Mouse (Mus musculus): ENCODE measurements around the gene Atp10a. TPM values are rescaled to one million over a fixed set of nuclear protein-coding genes. Genes with fewer than 3 reads are reported as not detected.

The Atp10a gene
- polyA plus RNA-seq, 1 experiment from 2014 or later, result 3.1 TPM

GRCm38 (mm10) chr7:58690997-58691596 lies 35.1 kb downstream of the Atp10a start:
- ATAC-seq (ENCODE audit: insufficient number of reproducible peaks, low FRiP score, low TSS enrichment, low read depth), result no peak
- 58% methylated on average over 6 of the region's 6 CpGs for WGBS
- H3K27ac ChIP-seq (replicated peaks), result no peak overlapping the region

GRCm38 (mm10) chr7:58692704-58693103 lies 36.7 kb downstream of the Atp10a start:
- no peak overlapping the region for H3K27ac ChIP-seq (replicated peaks)
- H3K36me3 ChIP-seq, result no peaks in the 10 kb centered on the region
- H3K9me3 ChIP-seq (replicated peaks), result no peaks in the 10 kb centered on the region
- no peak overlapping the region for H3K9ac ChIP-seq
- H3K4me2 ChIP-seq (replicated peaks), result no peak overlapping the region
- no peak for ATAC-seq (ENCODE audit: insufficient number of reproducible peaks, low FRiP score, low TSS enrichment, low read depth)
- 0 out of 2 replicates have a peak, but pooled peaks cover 5% of the 10 kb centered on the region for H3K4me1 ChIP-seq
- H3K4me3 ChIP-seq (replicated peaks), result no peak overlapping the region
- WGBS, result 68% methylated on average over 2 of the region's 2 CpGs
- no peaks in the 10 kb centered on the region for H3K27me3 ChIP-seq

More at GRCm38 (mm10) chr7:58690997-58691596, 35.1 kb downstream of the Atp10a start:
- Histone ChIP-seq H3K4me3 (replicated peaks) (no peak overlapping the region), H3K27me3 (no peaks in the 10 kb centered on the region), H3K4me1 (0 out of 2 replicates have a peak, but pooled peaks cover 5% of the 10 kb centered on the region), H3K9me3 (replicated peaks) (no peaks in the 10 kb centered on the region), H3K4me2 (replicated peaks) (no peak overlapping the region), H3K9ac (no peak overlapping the region), H3K36me3 (no peaks in the 10 kb centered on the region)

GRCm38 (mm10) chr7:58693342-58693741 lies 37.4 kb downstream of the Atp10a start:
- Histone ChIP-seq H3K4me2 (replicated peaks) (no peak overlapping the region), H3K4me3 (replicated peaks) (no peak overlapping the region), H3K27ac (replicated peaks) (no peak overlapping the region), H3K9ac (no peak overlapping the region), H3K4me1 (0 out of 2 replicates have a peak, but pooled peaks cover 5% of the 10 kb centered on the region), H3K36me3 (no peaks in the 10 kb centered on the region), H3K9me3 (replicated peaks) (no peaks in the 10 kb centered on the region), H3K27me3 (no peaks in the 10 kb centered on the region)
- 0 out of 2 replicates have a peak, but pooled peaks have one; percentile 11 for ATAC-seq (ENCODE audit: insufficient number of reproducible peaks, low FRiP score, low TSS enrichment, low read depth)
- WGBS, result 50% methylated on average over 3 of the region's 3 CpGs

DNA sequence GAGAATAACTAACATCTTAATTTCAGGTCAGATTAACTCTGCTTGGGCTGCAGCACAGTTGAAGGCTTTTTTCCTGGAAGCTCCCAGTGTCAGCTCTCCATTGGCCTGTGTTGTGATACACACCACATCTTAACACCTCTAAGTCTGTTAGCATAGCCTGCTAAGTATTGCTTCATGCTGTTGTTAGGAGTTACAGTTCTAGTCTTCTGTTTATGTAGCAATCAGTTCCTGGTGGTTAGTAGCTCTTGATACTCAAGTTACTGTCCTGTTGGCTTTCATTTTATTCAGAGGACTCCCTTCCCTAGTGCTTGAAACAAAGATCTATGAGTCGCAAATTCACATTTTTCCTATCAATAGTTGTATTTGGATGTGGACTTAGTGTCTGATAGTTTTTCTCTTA lies 39.7 kb downstream of the Atp10a start:
- 83% methylated on average over 1 of the region's 1 CpGs for WGBS
- no peaks in the 10 kb centered on the region for H3K9me3 ChIP-seq (replicated peaks)

DNA sequence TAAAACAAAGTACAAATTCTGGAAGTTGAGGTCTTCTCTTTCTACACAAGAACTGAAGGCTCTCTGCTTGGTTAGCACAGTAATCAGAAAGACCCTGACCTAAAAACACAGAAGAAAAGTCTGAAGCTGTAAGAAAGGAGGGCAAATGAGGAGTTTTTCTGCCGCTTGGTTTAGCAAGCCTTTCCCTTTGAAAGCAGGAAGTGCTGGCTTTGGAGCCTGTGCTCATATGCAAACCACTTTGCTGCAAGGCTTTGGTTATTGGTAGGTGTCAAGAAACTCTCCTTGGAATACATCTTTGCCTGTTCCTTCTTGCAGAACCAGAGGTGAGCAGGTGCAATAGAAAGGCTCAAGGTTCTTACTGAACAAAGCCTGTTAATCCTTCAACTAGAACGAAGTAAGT lies 41.1 kb downstream of the Atp10a start:
- WGBS, result 48% methylated on average over 2 of the region's 2 CpGs
- no peak overlapping the region for H3K4me2 ChIP-seq (replicated peaks)

More for the DNA sequence above, 39.7 kb downstream of the Atp10a start:
- H3K36me3 ChIP-seq, result no peaks in the 10 kb centered on the region
- no peak overlapping the region for H3K27ac ChIP-seq (replicated peaks)
- no peak overlapping the region for H3K4me3 ChIP-seq (replicated peaks)
- H3K9ac ChIP-seq, result no peak overlapping the region
- ATAC-seq (ENCODE audit: insufficient number of reproducible peaks, low FRiP score, low TSS enrichment, low read depth), result no peak
- no peaks in the 10 kb centered on the region for H3K27me3 ChIP-seq
- H3K4me2 ChIP-seq (replicated peaks), result no peak overlapping the region
- H3K4me1 ChIP-seq, result 0 out of 2 replicates have a peak, but pooled peaks cover 5% of the 10 kb centered on the region

GRCm38 (mm10) chr7:58698738-58699442 lies 42.9 kb downstream of the Atp10a start:
- Histone ChIP-seq H3K4me2 (replicated peaks) (no peak overlapping the region), H3K4me3 (replicated peaks) (no peak overlapping the region), H3K9me3 (replicated peaks) (no peaks in the 10 kb centered on the region), H3K27ac (replicated peaks) (no peak overlapping the region), H3K27me3 (no peaks in the 10 kb centered on the region), H3K4me1 (no peaks in the 10 kb centered on the region), H3K9ac (no peak overlapping the region), H3K36me3 (no peaks in the 10 kb centered on the region)
- WGBS, result 89% methylated on average over 7 of the region's 7 CpGs
- ATAC-seq (ENCODE audit: insufficient number of reproducible peaks, low FRiP score, low TSS enrichment, low read depth), result no peak

More for the DNA sequence above, 41.1 kb downstream of the Atp10a start:
- no peak for ATAC-seq (ENCODE audit: insufficient number of reproducible peaks, low FRiP score, low TSS enrichment, low read depth)
- H3K9ac ChIP-seq, result no peak overlapping the region
- 0 out of 2 replicates have a peak, but pooled peaks cover 5% of the 10 kb centered on the region for H3K4me1 ChIP-seq
- H3K4me3 ChIP-seq (replicated peaks), result no peak overlapping the region
- no peaks in the 10 kb centered on the region for H3K9me3 ChIP-seq (replicated peaks)
- no peak overlapping the region for H3K27ac ChIP-seq (replicated peaks)
- no peaks in the 10 kb centered on the region for H3K27me3 ChIP-seq
- no peaks in the 10 kb centered on the region for H3K36me3 ChIP-seq

- 90% methylated on average over 4 of the region's 4 CpGs for WGBS
- H3K4me3 ChIP-seq (replicated peaks), result no peak overlapping the region
- no peak for ATAC-seq (ENCODE audit: insufficient number of reproducible peaks, low FRiP score, low TSS enrichment, low read depth)
- H3K4me2 ChIP-seq (replicated peaks), result no peak overlapping the region
- no peaks in the 10 kb centered on the region for H3K27me3 ChIP-seq
- no peaks in the 10 kb centered on the region for H3K9me3 ChIP-seq (replicated peaks)
- no peaks in the 10 kb centered on the region for H3K36me3 ChIP-seq
- H3K27ac ChIP-seq (replicated peaks), result no peak overlapping the region
- H3K4me1 ChIP-seq, result no peaks in the 10 kb centered on the region
- no peak overlapping the region for H3K9ac ChIP-seq
These were observed 45.3 kb downstream of the Atp10a start for GRCm38 (mm10) chr7:58701311-58701710.

- no peak overlapping the region for H3K4me3 ChIP-seq (replicated peaks)
- no peak for ATAC-seq (ENCODE audit: insufficient number of reproducible peaks, low FRiP score, low TSS enrichment, low read depth)
- no peak overlapping the region for H3K4me2 ChIP-seq (replicated peaks)
- WGBS, result 90% methylated on average over 3 of the region's 3 CpGs
- no peak overlapping the region for H3K9ac ChIP-seq
- H3K27ac ChIP-seq (replicated peaks), result no peak overlapping the region
- H3K36me3 ChIP-seq, result no peaks in the 10 kb centered on the region
- H3K9me3 ChIP-seq (replicated peaks), result no peaks in the 10 kb centered on the region
- H3K4me1 ChIP-seq, result no peaks in the 10 kb centered on the region
- no peaks in the 10 kb centered on the region for H3K27me3 ChIP-seq
These were observed 49.2 kb downstream of the Atp10a start for GRCm38 (mm10) chr7:58705158-58705557.

GRCm38 (mm10) chr7:58709306-58709705 lies 53.3 kb downstream of the Atp10a start:
- H3K4me3 ChIP-seq (replicated peaks), result no peak overlapping the region
- H3K9me3 ChIP-seq (replicated peaks), result no peaks in the 10 kb centered on the region
- no peak for ATAC-seq (ENCODE audit: insufficient number of reproducible peaks, low FRiP score, low TSS enrichment, low read depth)
- no peak overlapping the region for H3K4me2 ChIP-seq (replicated peaks)
- no peaks in the 10 kb centered on the region for H3K36me3 ChIP-seq
- no peak overlapping the region for H3K27ac ChIP-seq (replicated peaks)
- 59% methylated on average over 3 of the region's 3 CpGs for WGBS
- no peak overlapping the region for H3K9ac ChIP-seq
- H3K4me1 ChIP-seq, result no peaks in the 10 kb centered on the region
- no peaks in the 10 kb centered on the region for H3K27me3 ChIP-seq

DNA sequence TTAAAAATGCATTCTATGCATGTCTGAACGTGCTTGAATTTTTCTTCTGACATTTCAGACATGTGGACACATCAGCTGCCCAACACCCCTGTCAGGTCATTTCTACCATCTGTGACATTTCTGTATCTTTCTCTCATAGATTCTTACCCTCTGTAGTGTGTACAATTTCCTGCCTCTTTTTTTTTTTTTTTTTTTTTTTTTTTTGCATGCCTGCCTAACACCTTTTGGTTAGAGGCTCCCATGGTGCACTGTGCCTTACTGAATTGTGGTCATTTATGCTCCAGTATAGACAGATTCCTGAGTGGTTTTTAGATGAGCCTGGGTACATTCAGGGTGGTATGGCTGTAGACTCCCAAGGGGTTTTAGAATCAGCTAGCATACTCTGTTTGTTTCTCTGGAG lies 54.3 kb downstream of the Atp10a start:
- Histone ChIP-seq H3K36me3 (no peaks in the 10 kb centered on the region), H3K27ac (replicated peaks) (no peak overlapping the region), H3K4me3 (replicated peaks) (no peak overlapping the region), H3K4me1 (no peaks in the 10 kb centered on the region), H3K9me3 (replicated peaks) (no peaks in the 10 kb centered on the region), H3K27me3 (no peaks in the 10 kb centered on the region), H3K4me2 (replicated peaks) (no peak overlapping the region), H3K9ac (no peak overlapping the region)
- ATAC-seq (ENCODE audit: insufficient number of reproducible peaks, low FRiP score, low TSS enrichment, low read depth), result no peak
- 78% methylated on average over 1 of the region's 1 CpGs for WGBS

- H3K27me3 ChIP-seq, result no peaks in the 10 kb centered on the region
- ATAC-seq (ENCODE audit: insufficient number of reproducible peaks, low FRiP score, low TSS enrichment, low read depth), result no peak
- H3K9ac ChIP-seq, result no peak overlapping the region
- no peak overlapping the region for H3K27ac ChIP-seq (replicated peaks)
- no peak overlapping the region for H3K4me2 ChIP-seq (replicated peaks)
- WGBS, result 81% methylated on average over 7 of the region's 7 CpGs
- no peak overlapping the region for H3K4me3 ChIP-seq (replicated peaks)
- H3K9me3 ChIP-seq (replicated peaks), result no peaks in the 10 kb centered on the region
- H3K4me1 ChIP-seq, result no peaks in the 10 kb centered on the region
- H3K36me3 ChIP-seq, result no peaks in the 10 kb centered on the region
These were observed 55.8 kb downstream of the Atp10a start for GRCm38 (mm10) chr7:58711811-58712210.
